Mouse (Mus musculus): ENCODE data around the gene Calb2.

DNA sequence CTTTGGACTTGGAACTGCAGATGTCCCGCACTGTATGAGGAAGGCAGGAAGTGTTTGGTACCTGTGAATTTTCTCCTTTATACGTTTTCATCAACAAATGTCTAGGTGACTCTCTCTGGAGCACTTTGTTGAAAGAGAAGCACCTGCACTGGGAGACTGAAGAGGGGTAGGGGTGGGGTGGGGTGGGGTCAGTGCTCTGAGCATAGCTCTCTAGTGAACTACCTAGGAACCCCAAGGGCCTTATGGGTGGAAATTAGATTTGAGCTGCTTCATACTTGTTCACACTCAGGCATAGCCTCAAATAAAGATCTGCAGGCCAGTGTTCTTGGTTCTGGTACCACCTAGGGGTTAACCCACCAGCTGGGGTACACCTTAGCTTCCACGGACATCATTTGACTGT, 65.4 kb downstream of the Calb2 start, which contains the start of gene Gm17720:
- TF ChIP-seq CTCF (IDR thresholded peaks at IDR 0.05; ENCODE audit: low read depth, low read length), result no peak
- no peak for TF ChIP-seq GATA1 (IDR thresholded peaks at IDR 0.05; ENCODE audit: borderline replicate concordance, low read length)
- no peak for TF ChIP-seq POLR2AphosphoS5 (IDR thresholded peaks at IDR 0.05; ENCODE audit: insufficient replicate concordance, low read depth, low read length)
- TF ChIP-seq TAL1 (conservative IDR thresholded peaks at IDR 0.05; ENCODE audit: low read depth, low read length), result no peak
- TF ChIP-seq GATA2 (IDR thresholded peaks at IDR 0.05; ENCODE audit: borderline replicate concordance, low read depth, low read length), result no peak

Measured in G1E (cell line).